Mouse (Mus musculus) embryonic fibroblast, embryonic 13.5 days (primary cell): ENCODE data around the gene Cdyl.

Source experiments
- CTCF ChIP-seq: IDR thresholded peaks from 2 replicates; pipeline ENCODE4 v1.5.1; 2011; ENCODE audit warnings: mild to moderate bottlenecking, control low read depth, low read length, moderate library complexity, borderline replicate concordance; ENCODE audit not compliant: insufficient read depth
- POLR2A ChIP-seq: IDR thresholded peaks from 2 replicates; pipeline ENCODE4 v1.6.1; 2011; ENCODE audit warnings: low read depth, mild to moderate bottlenecking, control low read depth, low read length, moderate library complexity

- TF ChIP-seq POLR2A (no peak), CTCF (no peak)
These were observed 218.6 kb downstream of the Cdyl start for GRCm38 (mm10) chr13:35878282-35878681.
